Mouse (Mus musculus) heart, embryonic 16.5 days (tissue): Measurements from ENCODE around the gene Stau1. TPM values are rescaled to one million over a fixed set of nuclear protein-coding genes. Genes with fewer than 3 reads are reported as not detected.

Experiments
- ATAC-seq: fragments of 200-750 bp; cut with Nextera tagmentation; replicated peaks from 2 replicates; pipeline ENCODE4 v1.8.0; 2017; ENCODE audit warnings: moderate number of reproducible peaks; ENCODE audit not compliant: insufficient read depth, low FRiP score; ENCODE audit errors: extremely low read depth
- H3K27ac ChIP-seq: fragments of 300-500 bp; sonication (generic); 2 replicates; pipeline ENCODE4 v1.5.1; 2014; ENCODE audit warnings: mild to moderate bottlenecking, low read length, control low read depth, moderate library complexity
- H3K27me3 ChIP-seq: fragments of 300-500 bp; sonication (generic); 2 replicates; pipeline ENCODE4 v1.6.1; 2014; ENCODE audit warnings: low read length, mixed read lengths; ENCODE audit not compliant: control insufficient read depth, insufficient read depth
- H3K36me3 ChIP-seq: fragments of 300-500 bp; sonication (generic); 2 replicates; pipeline ENCODE4 v1.6.1; 2014; ENCODE audit not compliant: control insufficient read depth, insufficient read depth
- H3K4me1 ChIP-seq: fragments of 300-500 bp; sonication (generic); 2 replicates; pipeline ENCODE4 v1.6.1; 2014; ENCODE audit warnings: low read length, mixed read lengths; ENCODE audit not compliant: control insufficient read depth, insufficient read depth
- H3K4me2 ChIP-seq: fragments of 300-500 bp; sonication (generic); 2 replicates; pipeline ENCODE4 v1.6.1; 2014; ENCODE audit warnings: low read depth, mild to moderate bottlenecking, control low read depth, low read length
- H3K4me3 ChIP-seq: fragments of 300-500 bp; sonication (generic); 2 replicates; pipeline ENCODE4 v1.5.1; 2014; ENCODE audit warnings: mild to moderate bottlenecking, control low read depth, low read length
- H3K9ac ChIP-seq: fragments of 300-500 bp; sonication (generic); 2 replicates; pipeline ENCODE4 v1.6.1; 2014; ENCODE audit warnings: low read length, control low read depth
- H3K9me3 ChIP-seq: fragments of 300-500 bp; sonication (generic); replicated peaks from 2 replicates; pipeline ENCODE4 v1.6.1; 2016; ENCODE audit warnings: low read length; ENCODE audit not compliant: control insufficient read depth
- whole genome bisulfite sequencing: fragments of 180-500 bp; shearing (Covaris S2); extraction: QIAGEN DNeasy Blood & Tissue Kit; methylation state at CpG from one replicate; pipeline ENCODE4 v1.1.7; 2014; 5-methylcytosine and 5-hydroxymethylcytosine counted together
- polyA plus RNA-seq: library from polyadenylated mRNA; unstranded; fragments of >200 nt; fragmentation: Nextera tagmentation; extraction: Ambion mirVana; gene quantifications from 2 replicates; pipeline ENCODE4 v1.2.1, GENCODE M21; 2015

Stau1 gene
- polyA plus RNA-seq, 1 experiment from 2014 or later: 56.8 TPM

DNA sequence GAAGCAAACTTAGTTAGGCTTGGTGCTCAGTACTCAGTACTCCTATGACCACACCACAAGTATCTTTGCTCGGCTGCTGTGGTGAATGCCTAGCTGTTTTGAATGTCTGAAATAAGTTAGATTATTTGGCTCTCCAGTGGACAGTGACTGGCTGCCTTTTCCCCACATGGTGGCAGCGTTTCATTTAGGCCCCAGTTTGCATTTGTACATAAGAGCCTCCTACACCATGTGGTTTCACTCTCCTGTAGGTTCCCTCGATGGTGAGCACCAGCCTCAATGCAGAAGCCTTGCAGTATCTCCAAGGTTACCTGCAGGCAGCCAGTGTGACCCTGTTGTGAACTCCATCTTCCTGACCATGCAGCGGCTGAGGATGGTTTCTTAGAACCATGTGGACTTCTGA lies 50.6 kb downstream of the Stau1 start:
- H3K9ac ChIP-seq: no peak overlapping the region
- H3K27me3 ChIP-seq: no peaks in the 10 kb centered on the region
- no peak overlapping the region for H3K4me3 ChIP-seq
- H3K4me1 ChIP-seq: no peaks in the 10 kb centered on the region
- ATAC-seq: 0 out of 2 replicates have a peak, but pooled peaks have one; percentile 10
- H3K4me2 ChIP-seq: no peak overlapping the region
- WGBS: 50% methylated on average over 4 of the region's 4 CpGs
- H3K27ac ChIP-seq: no peak overlapping the region
- H3K9me3 ChIP-seq: no peaks in the 10 kb centered on the region
- H3K36me3 ChIP-seq: peaks cover 50% of the 10 kb centered on the region

DNA sequence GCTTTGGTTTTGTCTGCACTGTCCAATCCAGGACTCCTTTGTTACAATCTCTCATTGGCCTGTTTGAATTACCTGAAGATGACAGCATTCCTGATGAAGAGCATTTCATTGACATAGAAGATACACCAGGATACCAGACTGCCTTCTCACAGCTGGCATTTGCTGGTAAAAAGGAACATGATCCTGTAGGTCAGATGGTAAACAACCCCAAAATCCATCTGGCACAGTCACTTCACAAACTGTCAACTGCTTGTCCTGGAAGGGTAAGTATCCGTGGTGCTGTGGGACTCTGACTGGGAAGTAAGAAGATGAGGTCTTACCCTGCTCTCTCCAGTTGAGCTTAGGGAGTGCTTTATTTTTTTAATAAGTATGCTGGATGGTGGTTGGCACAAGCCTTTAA lies 51.8 kb downstream of the Stau1 start:
- WGBS: 71% methylated on average over 1 of the region's 1 CpGs
- Histone ChIP-seq H3K9ac (no peak overlapping the region), H3K9me3 (no peaks in the 10 kb centered on the region), H3K36me3 (peaks cover 43% of the 10 kb centered on the region), H3K4me3 (no peak overlapping the region), H3K27me3 (no peaks in the 10 kb centered on the region), H3K4me2 (no peak overlapping the region), H3K27ac (no peak overlapping the region), H3K4me1 (no peaks in the 10 kb centered on the region)
- ATAC-seq: no peak

DNA sequence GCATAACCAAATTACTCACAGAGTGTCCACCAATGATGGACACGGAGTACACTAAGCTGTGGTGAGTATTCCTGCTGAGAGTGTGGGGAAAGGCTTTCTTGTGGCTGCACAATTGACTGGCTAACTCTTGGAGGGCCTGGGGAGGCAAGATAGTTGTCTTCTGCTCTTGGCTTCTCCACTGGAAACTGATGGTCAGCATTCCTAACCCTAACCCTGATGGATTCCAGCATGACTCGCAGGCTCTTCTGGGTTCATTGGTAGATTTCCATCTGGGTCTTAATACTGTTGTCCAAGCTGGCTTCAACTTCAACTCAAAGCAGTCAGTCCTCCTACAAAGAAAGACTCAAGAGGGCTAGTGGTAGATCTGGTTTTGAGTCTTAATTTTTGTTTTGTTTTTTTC lies 53.0 kb downstream of the Stau1 start:
- H3K9me3 ChIP-seq: no peaks in the 10 kb centered on the region
- no peak overlapping the region for H3K9ac ChIP-seq
- no peaks in the 10 kb centered on the region for H3K4me1 ChIP-seq
- H3K4me3 ChIP-seq: no peak overlapping the region
- H3K27me3 ChIP-seq: no peaks in the 10 kb centered on the region
- WGBS: 85% methylated on average over 2 of the region's 2 CpGs
- peaks cover 33% of the 10 kb centered on the region for H3K36me3 ChIP-seq
- H3K4me2 ChIP-seq: no peak overlapping the region
- H3K27ac ChIP-seq: no peak overlapping the region
- no peak for ATAC-seq

DNA sequence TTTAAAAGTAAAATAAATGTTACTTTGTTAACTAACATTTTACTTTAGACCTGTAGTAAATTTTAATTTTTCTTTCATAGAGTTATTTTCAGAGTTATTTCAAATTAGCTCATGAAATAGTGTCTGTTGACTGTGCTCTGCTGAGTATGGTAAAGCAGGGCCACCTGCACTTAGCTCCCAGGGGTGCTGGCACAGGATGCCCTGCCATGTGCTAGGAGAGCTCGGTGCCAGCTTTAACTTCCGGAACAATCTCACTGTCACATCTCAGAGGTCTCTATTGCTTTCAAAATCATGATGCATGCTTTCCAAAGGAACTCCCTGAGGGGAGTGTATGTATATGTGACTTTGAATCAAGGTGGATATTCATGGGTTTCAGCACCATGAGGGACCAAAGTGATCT lies 59.9 kb downstream of the Stau1 start:
- Histone ChIP-seq H3K27me3 (no peaks in the 10 kb centered on the region), H3K4me2 (no peak overlapping the region), H3K9ac (no peak overlapping the region), H3K9me3 (no peaks in the 10 kb centered on the region), H3K27ac (no peak overlapping the region), H3K4me1 (no peaks in the 10 kb centered on the region), H3K4me3 (no peak overlapping the region), H3K36me3 (peaks cover 39% of the 10 kb centered on the region)
- WGBS: 75% methylated on average over 2 of the region's 2 CpGs
- ATAC-seq: no peak

DNA sequence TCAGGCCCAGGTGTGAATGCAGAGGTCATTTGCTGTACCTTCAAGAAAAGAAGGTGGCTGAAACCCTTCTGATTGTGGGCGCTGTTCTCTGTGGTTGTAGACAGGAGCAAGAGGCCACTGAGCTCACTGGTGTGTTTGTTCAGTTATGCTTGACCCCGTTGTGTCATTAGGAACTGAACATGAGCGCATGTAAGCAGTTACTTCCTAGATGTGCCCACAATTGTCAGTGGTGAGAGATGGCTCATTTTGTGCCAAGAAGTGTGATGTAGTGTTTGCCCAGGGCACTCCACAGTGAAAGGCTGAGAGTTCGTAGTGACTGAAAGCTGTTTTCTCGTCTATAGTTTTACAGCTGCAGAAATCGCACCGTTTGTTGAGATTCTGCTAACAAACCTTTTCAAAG lies 60.5 kb downstream of the Stau1 start:
- WGBS: 86% methylated on average over 7 of the region's 7 CpGs
- peaks cover 45% of the 10 kb centered on the region for H3K36me3 ChIP-seq

DNA sequence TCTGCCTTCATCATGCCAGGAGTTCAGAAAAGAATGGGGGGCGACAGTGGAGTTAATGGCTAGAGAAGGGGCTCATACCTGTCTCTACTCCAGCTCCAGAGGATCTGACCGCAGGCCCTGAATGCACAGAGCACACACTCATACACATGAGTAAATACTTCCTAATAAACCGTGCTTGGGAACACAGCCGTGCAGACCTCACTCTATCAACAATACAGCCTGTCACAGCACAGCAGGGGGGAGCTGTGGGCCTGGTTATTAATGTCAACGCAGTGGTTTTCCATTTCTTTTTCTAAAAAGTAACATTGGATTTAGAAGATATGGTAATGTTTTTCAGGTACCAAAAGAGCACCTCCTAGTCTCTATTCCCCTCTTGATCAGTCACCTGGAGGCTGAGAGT lies 61.7 kb downstream of the Stau1 start:
- Histone ChIP-seq H3K36me3 (peaks cover 49% of the 10 kb centered on the region), H3K4me1 (no peaks in the 10 kb centered on the region), H3K27me3 (no peaks in the 10 kb centered on the region), H3K4me2 (no peak overlapping the region), H3K4me3 (no peak overlapping the region), H3K27ac (no peak overlapping the region), H3K9me3 (no peaks in the 10 kb centered on the region), H3K9ac (no peak overlapping the region)
- no peak for ATAC-seq
- 82% methylated on average over 5 of the region's 5 CpGs for WGBS

More for the DNA sequence above, 60.5 kb downstream of the Stau1 start:
- Histone ChIP-seq H3K4me2 (no peak overlapping the region), H3K4me3 (no peak overlapping the region), H3K4me1 (no peaks in the 10 kb centered on the region), H3K9me3 (no peaks in the 10 kb centered on the region), H3K27ac (no peak overlapping the region), H3K27me3 (no peaks in the 10 kb centered on the region), H3K9ac (no peak overlapping the region)
- ATAC-seq: no peak

DNA sequence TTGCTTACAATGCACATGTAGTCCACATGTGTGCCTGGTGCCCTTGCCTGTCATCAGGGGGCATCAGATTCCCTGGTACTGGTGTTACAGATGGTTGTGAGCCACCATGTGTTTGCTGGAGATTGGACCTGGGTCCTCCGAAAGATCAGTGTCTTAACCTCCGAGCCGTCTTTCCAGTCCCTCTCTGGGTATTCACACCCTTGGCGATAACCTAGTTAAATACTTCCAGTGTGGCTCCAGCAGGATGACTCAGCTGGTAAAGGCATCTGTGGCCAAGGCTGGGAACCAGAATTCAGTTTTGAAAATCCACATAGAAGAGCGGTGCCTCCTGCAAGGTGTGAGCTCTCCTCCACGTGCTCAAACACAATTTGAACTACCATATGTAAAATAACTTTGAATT lies 62.2 kb downstream of the Stau1 start:
- Histone ChIP-seq H3K4me3 (no peak overlapping the region), H3K4me2 (no peak overlapping the region), H3K36me3 (peaks cover 53% of the 10 kb centered on the region), H3K27ac (no peak overlapping the region), H3K4me1 (no peaks in the 10 kb centered on the region), H3K27me3 (no peaks in the 10 kb centered on the region), H3K9me3 (no peaks in the 10 kb centered on the region), H3K9ac (no peak overlapping the region)
- ATAC-seq: no peak
- 89% methylated on average over 6 of the region's 6 CpGs for WGBS

DNA sequence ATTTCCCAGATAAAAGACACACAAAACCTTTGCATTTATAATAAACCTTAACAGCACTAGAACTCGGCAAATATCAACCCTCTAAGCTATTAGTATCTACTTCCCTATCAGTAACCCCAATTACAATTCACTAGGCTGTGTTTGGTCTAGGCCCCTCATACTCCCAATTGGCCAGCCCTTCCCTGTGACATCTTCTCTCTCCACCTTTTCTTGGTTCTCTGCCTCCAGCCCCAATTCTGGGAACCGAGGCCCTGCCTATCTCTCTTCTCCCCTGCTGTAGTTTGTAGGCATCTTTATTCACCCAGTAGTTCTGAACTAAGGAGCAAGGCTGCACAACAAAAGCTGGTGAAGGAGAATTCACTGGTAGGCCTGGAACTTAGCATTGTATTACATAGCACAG lies 72.1 kb downstream of the Stau1 start:
- no peaks in the 10 kb centered on the region for H3K27me3 ChIP-seq
- WGBS: 82% methylated on average over 2 of the region's 2 CpGs
- no peak for ATAC-seq
- no peaks in the 10 kb centered on the region for H3K4me1 ChIP-seq
- no peak overlapping the region for H3K4me2 ChIP-seq
- no peak overlapping the region for H3K4me3 ChIP-seq
- H3K9me3 ChIP-seq: no peaks in the 10 kb centered on the region
- H3K27ac ChIP-seq: no peak overlapping the region
- H3K36me3 ChIP-seq: peaks cover 39% of the 10 kb centered on the region
- H3K9ac ChIP-seq: no peak overlapping the region

DNA sequence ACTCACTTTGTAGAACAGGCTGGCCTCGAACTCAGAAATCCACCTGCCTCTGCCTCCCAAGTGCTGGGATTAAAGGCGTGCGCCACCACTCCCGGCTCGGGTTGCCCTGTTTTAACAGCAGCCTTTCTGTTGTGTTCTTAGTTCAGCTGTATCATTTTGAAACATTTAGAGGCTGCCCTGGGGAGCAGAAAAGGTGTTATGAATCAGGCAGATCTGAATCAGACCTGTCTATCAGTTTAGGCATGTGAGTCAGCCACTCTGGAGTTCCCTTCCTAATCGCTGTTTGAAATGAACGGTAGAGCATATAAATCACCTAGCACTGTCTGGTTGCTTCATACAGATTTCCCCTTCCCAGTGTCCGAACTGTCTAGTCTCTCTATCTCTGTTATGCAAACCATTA lies 85.6 kb downstream of the Stau1 start:
- WGBS: 84% methylated on average over 8 of the region's 8 CpGs
- 0 out of 2 replicates have a peak, but pooled peaks cover 3% of the 10 kb centered on the region for H3K36me3 ChIP-seq
- ATAC-seq: no peak
- H3K9me3 ChIP-seq: no peaks in the 10 kb centered on the region
- H3K27me3 ChIP-seq: no peaks in the 10 kb centered on the region
- no peak overlapping the region for H3K4me2 ChIP-seq
- H3K4me1 ChIP-seq: peaks cover 18% of the 10 kb centered on the region
- no peak overlapping the region for H3K9ac ChIP-seq
- H3K27ac ChIP-seq: no peak overlapping the region
- no peak overlapping the region for H3K4me3 ChIP-seq

DNA sequence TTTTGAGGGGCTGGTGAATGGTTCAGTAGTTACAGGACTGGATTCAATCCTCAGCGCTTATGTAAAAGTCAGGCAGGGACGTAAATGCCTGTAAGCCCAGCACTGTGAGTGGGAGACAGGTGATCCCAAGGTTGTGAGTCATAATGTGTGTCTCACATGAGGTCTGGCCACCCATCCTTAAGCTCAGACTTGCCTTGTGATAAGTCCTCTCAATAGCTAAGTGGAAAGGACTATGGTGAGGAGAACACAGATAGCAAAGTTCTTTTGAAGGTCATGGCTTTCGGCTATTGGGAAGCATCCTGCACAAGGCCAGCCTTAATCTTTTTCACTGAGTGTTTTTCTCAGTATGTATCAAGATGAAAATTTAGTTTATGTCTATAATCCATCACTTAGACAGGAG lies 86.4 kb downstream of the Stau1 start:
- 0 out of 2 replicates have a peak overlapping the region, but pooled peaks have one; percentile 25 for H3K27ac ChIP-seq
- H3K9me3 ChIP-seq: no peaks in the 10 kb centered on the region
- H3K4me2 ChIP-seq: no peak overlapping the region
- H3K36me3 ChIP-seq: 0 out of 2 replicates have a peak, but pooled peaks cover 3% of the 10 kb centered on the region
- no peaks in the 10 kb centered on the region for H3K27me3 ChIP-seq
- ATAC-seq: no peak
- H3K4me1 ChIP-seq: peaks cover 23% of the 10 kb centered on the region
- H3K4me3 ChIP-seq: no peak overlapping the region
- 58% methylated on average over 3 of the region's 3 CpGs for WGBS
- H3K9ac ChIP-seq: no peak overlapping the region
